Mouse (Mus musculus) adrenal gland (tissue): ENCODE data around the gene Oit1.

Experiments
- intact Hi-C: fragments of 180-260 bp; cut with DNase I; formaldehyde crosslinking; loops from one replicate; pipeline ENCODE4 v1.15.1; 2025

Oit1 gene

GRCm38 (mm10) chr14:8340226-8340625 is 38.3 kb downstream of the Oit1 start:
- intact Hi-C loops = no loop called here

GRCm38 (mm10) chr14:8335947-8336346 is 42.6 kb downstream of the Oit1 start:
- intact Hi-C loops = no loop called here

GRCm38 (mm10) chr14:8334511-8334910 is 44.0 kb downstream of the Oit1 start:
- intact Hi-C loops = no loop called here

- intact Hi-C loops = no loop called here
Observed at GRCm38 (mm10) chr14:8332314-8333252, 46.0 kb downstream of the Oit1 start.

DNA sequence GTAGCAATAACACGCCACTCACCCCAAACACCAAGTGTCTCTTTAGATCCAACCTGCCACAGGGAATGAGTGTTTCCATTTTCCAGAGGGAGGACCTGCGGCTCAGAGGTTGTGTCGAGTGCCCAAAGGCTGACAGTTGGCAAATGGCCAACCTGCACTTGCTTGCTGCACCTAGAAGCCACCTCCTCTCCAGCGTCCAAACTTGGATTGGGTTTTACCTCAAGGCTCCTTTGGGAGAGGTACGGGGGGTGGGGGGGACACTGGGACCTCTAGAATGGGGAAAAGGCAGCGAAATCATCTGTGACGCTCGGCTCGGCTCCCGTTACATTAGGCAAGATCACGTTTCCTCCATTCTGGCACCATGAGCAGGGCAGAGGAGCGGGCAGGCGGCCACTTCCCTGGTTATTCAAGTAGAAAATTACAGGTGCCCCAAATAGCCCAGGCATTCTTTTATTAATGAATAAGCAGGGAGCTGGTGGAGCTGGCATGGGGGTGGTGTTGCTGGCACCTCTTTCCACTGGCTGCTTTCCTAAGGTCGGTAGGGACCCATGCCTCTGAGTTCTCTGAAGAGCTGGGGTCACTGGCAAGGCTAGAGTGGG is 47.1 kb downstream of the Oit1 start:
- intact Hi-C loops = no loop called here

DNA sequence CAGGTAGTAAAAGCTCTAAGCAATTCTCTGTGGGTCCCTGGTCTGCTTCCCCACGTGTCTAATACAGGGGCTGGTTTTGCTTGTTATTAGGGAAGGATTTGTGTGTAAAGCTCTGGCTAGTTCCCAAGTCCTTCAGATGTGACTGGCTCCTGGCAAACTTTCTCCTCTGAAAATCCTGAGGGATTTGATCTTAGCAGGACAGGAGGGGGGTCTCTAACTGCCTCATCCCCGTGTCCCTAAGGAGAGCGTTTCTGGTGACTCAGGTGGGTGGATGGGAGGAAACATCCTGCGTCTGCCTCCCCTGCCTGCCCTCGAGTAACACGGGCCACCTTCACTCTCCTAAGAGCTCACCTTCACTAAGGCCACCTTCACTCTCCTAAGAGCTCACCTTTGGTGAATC is 48.2 kb downstream of the Oit1 start:
- intact Hi-C loops = no loop called here

DNA sequence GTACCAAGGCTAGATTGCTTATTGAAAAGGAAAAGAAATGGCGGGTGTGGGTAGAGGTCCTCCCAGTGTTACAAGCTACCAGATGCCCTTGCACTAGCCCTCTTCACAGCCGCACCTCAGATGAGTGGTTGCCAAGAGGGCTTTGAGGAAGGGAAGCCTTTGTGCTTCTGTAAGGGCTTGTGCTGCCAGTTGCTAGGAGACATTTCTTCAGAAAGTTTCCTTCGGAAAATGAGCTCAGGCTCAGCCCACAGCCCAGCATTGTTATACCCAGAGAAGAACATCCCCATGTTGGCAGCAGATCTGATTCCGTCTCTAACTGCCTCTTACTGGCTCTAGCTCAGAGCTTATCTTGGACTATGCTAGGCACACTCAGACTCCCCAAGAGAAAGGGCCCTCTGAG is 49.0 kb downstream of the Oit1 start:
- intact Hi-C loops = no loop called here

DNA sequence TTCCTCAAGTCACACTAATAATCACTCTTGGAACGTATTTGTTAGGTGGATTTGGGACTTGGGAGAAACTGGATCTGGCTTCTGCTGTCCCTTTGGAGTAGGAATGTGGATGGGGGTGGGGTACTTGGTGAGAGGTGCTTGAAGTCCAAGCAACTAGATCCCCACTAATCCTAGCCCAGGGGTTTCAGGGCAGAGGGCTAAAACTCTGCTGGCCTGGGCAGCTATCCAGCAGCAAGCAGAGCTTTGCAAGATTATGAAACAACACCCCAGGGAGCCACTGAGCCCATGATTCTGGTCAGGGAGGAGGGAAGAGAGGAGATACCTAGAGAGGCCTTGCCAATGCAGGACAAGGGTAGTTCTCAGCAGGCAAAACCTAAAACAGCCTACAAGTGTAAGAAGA is 51.2 kb downstream of the Oit1 start:
- intact Hi-C loops = no loop called here

GRCm38 (mm10) chr14:8326961-8327360 is 51.6 kb downstream of the Oit1 start:
- intact Hi-C loops = no loop called here

DNA sequence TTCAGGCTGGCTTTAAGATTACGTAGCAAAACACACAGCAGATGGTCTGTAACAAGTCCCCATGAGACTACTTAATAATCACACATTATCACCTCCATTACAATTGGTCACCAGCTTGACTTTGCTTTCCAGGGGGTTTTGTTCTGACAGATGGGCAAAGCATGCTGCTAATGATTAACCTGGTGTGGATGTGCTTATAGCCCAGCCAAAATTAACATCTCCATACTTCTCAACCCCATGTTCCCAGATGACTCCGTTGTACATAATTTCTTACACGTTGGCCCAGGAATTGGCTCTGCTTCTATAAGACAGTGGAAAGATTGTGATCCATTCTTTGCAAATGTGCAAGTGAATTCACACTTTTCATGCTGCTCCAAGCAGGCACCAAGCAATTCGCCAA is 52.8 kb downstream of the Oit1 start:
- intact Hi-C loops = no loop called here

GRCm38 (mm10) chr14:8320528-8320927 is 58.0 kb downstream of the Oit1 start:
- intact Hi-C loops = no loop called here

DNA sequence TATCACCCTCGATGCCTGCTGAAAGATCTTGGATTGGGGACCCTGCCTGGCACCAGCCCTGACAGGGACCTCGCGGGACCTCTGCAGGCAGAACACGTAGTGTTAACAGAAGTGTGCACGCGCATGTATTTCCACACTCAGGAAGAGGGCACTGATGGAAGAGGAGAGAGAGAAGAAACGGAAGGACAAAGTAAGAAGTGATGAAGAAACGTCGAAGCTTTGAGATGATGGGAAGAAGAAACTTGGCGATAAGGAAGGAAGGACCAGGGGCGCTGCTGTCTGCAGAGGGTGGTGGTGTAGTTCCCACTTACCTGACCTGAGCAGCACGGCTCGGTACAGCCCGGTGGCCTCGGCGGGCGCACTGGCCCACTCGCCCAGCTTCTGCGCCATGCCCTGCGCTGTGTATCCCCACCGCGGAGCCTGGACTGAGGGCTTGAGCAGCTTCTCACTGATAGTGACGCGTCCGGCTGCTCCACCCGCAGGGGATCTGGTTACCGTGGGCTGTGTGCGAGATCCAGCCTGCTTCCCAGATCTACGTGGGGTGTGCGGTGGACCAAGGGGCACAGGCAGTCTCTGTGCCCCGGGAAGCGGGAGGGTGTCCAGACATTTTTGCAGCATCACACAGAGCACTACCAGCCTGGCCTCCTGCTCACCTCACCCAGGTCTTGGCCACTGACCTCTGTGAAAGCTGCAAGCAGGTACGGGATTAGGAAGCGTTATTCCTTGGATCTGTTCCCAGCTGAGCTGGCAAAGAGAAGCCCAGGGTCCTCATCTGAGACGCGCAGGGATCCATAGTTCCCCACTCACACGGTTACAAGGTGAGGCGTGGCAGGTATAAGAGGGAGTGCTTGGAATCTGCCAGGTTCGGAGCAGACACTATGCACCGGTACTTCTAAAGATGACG is 61.1 kb downstream of the Oit1 start, which contains the start of gene Fam107a:
Fam107a (minus strand) TSS at position 830 of the 904 bp plus-strand sequence.
- intact Hi-C loops = no loop called here

DNA sequence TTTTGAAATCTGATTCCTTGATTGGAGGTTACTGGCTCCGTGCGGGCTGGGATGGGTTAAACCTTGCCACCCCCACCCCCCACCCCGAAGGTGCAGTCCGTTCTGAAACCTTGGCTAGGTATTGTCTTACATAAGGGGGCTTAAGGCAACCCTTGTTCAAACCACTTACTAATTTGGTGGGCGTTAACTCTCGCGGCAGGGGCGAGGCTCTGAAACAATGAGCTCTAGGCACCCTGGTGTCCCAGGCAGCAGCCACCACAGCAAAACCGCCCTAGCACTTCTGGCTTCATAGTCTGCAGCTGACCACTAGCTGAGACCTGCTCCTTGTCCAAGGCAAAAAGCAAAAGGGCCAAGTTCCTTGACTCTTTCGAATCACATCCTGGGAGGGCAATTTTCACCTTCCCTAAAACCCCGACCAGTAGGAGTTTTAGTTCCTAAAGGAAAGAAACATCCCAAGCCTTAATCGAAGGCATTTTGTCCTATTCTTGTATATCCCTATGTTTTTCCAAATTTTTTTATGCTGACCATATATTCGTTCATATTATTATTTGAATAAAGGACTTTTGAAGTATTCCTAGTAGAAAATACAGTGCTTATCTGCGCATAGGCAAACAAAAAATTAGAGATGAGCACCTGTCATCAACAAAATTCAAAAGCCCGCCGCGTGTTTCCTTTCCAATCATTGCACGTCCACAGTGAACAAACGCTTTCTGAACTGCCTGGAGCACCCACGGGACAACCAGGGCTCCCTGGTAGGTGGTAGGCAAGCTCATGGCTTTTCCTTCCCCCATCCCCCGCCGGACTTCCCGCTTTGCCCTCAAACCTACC is 62.0 kb downstream of the Oit1 start:
- intact Hi-C loops = no loop called here

DNA sequence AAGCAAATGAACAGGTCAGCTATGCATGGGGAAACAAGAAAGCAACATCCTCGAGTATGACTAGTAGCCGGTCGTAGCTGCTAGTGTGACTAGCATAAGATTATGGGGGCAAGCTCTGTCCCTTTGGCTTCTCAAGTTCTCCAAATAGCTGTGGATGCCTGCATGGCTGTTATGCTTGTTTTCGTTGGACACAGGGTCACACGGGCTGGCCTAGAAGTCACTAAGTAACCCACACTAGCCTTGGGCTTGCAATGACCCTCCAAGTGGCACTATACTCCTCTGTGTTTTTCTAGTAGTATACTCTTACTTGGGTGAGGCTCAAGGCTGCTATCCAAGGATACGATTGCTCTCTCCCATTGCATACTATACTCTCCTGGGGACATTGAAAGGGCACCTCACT is 63.4 kb downstream of the Oit1 start:
- intact Hi-C loops = no loop called here

GRCm38 (mm10) chr14:8314536-8314935 is 64.0 kb downstream of the Oit1 start:
- intact Hi-C loops = no loop called here

- intact Hi-C loops = no loop called here
Observed at GRCm38 (mm10) chr14:8313877-8314276, 64.7 kb downstream of the Oit1 start.

DNA sequence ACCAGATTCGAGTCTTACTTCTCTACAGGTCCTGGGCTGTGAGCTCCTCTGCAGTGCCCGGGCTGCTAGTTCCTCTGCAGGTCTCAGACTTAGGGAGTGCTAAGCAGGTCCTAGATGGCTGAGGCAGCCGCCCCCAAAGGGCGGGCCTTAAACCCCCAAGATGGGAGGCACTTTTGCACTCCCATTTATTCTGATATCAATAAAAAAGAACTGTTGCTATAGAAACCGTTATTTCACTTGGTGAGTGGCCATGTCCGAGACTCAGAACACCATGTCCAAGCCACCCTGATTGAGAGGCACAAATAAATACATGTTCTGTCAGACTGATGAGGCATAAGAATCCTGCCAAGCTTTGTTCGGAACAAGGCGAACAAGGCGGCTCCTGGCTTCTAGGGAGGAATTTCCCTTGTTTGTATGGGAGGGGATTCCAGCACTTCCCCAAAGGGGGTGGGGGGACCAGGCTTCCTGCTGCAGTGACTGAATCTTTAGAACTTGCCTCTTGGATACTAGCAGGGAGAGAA is 68.9 kb downstream of the Oit1 start:
- intact Hi-C loops = no loop called here

- intact Hi-C loops = no loop called here
Observed at GRCm38 (mm10) chr14:8308650-8309049, 69.9 kb downstream of the Oit1 start.

GRCm38 (mm10) chr14:8306884-8307283 is 71.7 kb downstream of the Oit1 start:
- intact Hi-C loops = no loop called here

DNA sequence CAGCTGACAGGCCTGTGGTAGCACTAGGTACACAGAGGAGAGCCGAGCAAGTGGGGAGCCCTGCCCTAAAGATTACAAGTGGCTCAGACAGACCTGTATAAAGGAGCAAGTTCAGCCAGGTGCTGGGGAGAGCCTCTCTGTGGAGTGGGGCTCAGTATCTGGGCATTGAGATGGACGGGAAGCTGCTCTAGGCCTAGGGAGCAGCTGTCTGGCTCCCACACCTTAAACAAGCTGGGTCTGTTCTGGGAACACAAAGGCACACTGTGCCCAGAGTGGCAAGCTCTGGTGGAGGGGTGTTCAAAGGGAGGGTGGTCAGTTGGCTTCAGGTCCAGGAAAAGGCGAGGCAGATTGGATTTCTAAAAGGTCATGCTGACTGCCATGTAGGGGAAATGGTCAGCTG is 73.5 kb downstream of the Oit1 start:
- intact Hi-C loops = no loop called here

DNA sequence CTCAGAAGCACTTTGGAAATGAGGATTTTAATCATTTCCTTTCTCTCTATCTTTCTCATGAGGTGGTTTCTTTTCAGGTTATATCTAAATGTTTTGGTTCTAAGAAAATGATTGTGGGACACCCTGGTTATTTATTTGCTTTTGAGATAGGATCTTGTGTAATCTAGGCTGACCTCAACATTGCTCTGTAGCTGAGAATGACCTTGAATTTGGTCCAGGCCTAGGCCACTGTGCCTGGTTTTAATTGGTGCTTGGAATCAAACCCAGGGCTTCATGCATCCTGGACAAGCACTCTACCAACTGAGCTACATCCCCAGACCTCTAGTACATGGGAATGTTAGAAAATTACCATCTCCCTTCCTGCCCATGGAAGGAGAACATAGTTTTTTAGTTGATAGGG is 74.5 kb downstream of the Oit1 start:
- intact Hi-C loops = no loop called here
